Mouse (Mus musculus) stomach, embryonic 15.5 days (tissue): ENCODE results near the gene Cpa5. TPM values are rescaled to one million over a fixed set of nuclear protein-coding genes. Genes with fewer than 3 reads are reported as not detected.

ENCODE experiments used
- ATAC-seq: fragments of 200-750 bp; cut with Nextera tagmentation; 2 replicates; pipeline ENCODE4 v1.8.0; 2017; ENCODE audit warnings: low read depth, moderate number of reproducible peaks, moderate TSS enrichment; ENCODE audit not compliant: insufficient read depth, low FRiP score
- H3K27ac ChIP-seq: fragments of 300-500 bp; sonication (generic); 2 replicates; pipeline ENCODE4 v1.5.1; 2015; ENCODE audit warnings: mild to moderate bottlenecking, inconsistent platforms
- H3K27me3 ChIP-seq: fragments of 300-500 bp; sonication (generic); replicated peaks from 2 replicates; pipeline ENCODE4 v1.6.1; 2015; ENCODE audit warnings: inconsistent platforms
- H3K36me3 ChIP-seq: fragments of 300-500 bp; sonication (generic); 2 replicates; pipeline ENCODE4 v1.6.1; 2015; ENCODE audit warnings: inconsistent platforms
- H3K4me1 ChIP-seq: fragments of 300-500 bp; sonication (generic); 2 replicates; pipeline ENCODE4 v1.6.1; 2015; ENCODE audit warnings: inconsistent platforms
- H3K4me2 ChIP-seq: fragments of 300-500 bp; sonication (generic); 2 replicates; pipeline ENCODE4 v1.6.1; 2015; ENCODE audit warnings: mild to moderate bottlenecking, inconsistent platforms
- H3K4me3 ChIP-seq: fragments of 300-500 bp; sonication (generic); replicated peaks from 2 replicates; pipeline ENCODE4 v1.5.1; 2015; ENCODE audit warnings: inconsistent platforms
- H3K9ac ChIP-seq: fragments of 300-500 bp; sonication (generic); 2 replicates; pipeline ENCODE4 v1.6.1; 2015; ENCODE audit warnings: inconsistent platforms
- H3K9me3 ChIP-seq: fragments of 300-500 bp; sonication (generic); 2 replicates; pipeline ENCODE4 v1.6.1; 2016; ENCODE audit warnings: inconsistent platforms
- WGBS: fragments of 180-500 bp; shearing (Covaris S2); methylation state at CpG from one replicate; pipeline ENCODE4 v1.1.7; 2015; 5-methylcytosine and 5-hydroxymethylcytosine counted together
- polyA plus RNA-seq: library from polyadenylated mRNA; unstranded; fragments of >200 nt; fragmentation: Nextera tagmentation; extraction: Ambion mirVana; gene quantifications from 2 replicates; pipeline ENCODE4 v1.2.1, GENCODE M21; 2015

The Cpa5 gene
- polyA plus RNA-seq, 1 experiment from 2014 or later: 0.14 TPM

DNA sequence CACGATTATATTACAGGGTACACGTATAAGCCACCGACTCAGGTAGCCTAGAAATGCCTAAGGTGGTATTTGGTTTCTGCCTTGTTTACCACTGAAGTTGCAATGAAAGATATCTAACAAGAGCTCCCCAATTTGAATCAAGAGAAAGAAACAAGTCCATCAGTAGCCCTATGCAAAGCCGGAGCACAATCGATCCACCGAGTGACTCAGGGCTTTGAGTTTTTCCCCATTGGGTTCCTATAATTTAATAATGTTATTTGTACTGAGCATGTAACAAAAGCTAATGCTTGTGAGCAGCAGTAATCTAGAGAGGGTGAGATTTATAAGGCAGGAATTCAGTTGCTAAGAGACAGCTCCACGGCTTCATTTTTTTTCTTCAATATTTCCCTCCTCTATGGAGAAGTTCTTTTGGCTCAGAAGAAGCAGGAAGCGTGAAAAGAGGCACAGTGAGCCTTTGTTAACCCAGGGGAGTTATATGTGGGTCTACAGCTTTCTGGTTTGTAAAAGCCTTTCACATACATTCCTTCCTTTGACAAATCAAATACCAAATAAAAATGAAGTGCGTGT is 64.0 kb downstream of the Cpa5 start:
- no peaks in the 10 kb centered on the region for H3K27me3 ChIP-seq
- WGBS: 37% methylated on average over 9 of the region's 9 CpGs
- no peaks in the 10 kb centered on the region for H3K9me3 ChIP-seq
- no peak overlapping the region for H3K4me3 ChIP-seq
- peaks cover 16% of the 10 kb centered on the region for H3K4me1 ChIP-seq
- peak; percentile 59; the same call in 1 of the 2 replicates for ATAC-seq
- H3K4me2 ChIP-seq: peak overlapping the region; percentile 41; the same call in 1 of the 2 replicates
- no peak overlapping the region for H3K9ac ChIP-seq
- peak overlapping the region; percentile 94 for H3K27ac ChIP-seq
- H3K36me3 ChIP-seq: no peaks in the 10 kb centered on the region

DNA sequence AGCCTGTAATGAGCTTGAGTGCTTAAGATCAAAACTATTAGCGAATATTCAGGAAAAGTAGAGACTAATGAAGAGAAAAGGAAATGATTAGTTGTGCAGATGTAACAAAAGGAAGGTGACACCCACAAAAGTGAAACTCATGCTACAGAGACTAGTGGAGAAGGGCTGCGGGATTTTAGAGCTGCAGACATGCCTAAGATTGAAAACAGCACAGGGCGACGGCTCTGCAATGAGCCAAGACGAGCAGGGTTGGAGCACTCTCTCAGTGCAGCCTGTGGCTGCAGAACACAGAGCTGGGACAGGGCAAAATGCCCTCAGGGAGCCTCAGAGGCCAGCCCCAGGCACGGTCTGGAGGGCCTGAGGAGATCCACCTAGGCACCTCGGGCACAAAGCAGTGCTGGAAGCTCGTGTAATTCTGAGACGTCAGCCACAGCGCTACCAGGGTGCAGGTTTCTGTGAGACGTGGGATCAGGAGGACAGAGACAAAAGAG is 64.5 kb downstream of the Cpa5 start:
- peak overlapping the region; percentile 94 for H3K27ac ChIP-seq
- 30% methylated on average over 11 of the region's 11 CpGs for WGBS
- no peaks in the 10 kb centered on the region for H3K9me3 ChIP-seq
- no peak overlapping the region for H3K9ac ChIP-seq
- no peaks in the 10 kb centered on the region for H3K27me3 ChIP-seq
- H3K36me3 ChIP-seq: no peaks in the 10 kb centered on the region
- peaks cover 16% of the 10 kb centered on the region for H3K4me1 ChIP-seq
- peak; percentile 42; the same call in 1 of the 2 replicates for ATAC-seq
- no peak overlapping the region for H3K4me3 ChIP-seq
- peak overlapping the region; percentile 41; the same call in 1 of the 2 replicates for H3K4me2 ChIP-seq

DNA sequence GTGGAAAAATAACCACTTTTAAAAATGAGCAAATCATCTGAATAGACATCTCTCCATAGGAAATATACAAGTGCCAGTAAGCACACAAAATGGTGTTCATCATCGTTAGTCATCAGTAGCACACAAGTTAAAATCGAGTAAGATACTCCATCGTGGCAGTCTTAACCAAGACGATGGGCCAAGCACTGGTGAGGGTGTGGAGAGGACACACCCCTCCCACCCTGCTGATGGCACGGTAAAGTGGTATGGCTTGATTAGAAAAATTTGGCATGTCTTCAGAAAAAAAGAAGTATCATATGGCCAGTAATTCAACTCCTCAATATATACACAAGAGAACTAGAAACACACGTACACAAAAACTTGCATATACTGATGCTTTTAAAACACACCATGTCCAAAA is 65.7 kb downstream of the Cpa5 start:
- 71% methylated on average over 6 of the region's 6 CpGs for WGBS
- Histone ChIP-seq H3K4me1 (peaks cover 22% of the 10 kb centered on the region), H3K9ac (no peak overlapping the region), H3K4me3 (no peak overlapping the region), H3K36me3 (no peaks in the 10 kb centered on the region), H3K27me3 (no peaks in the 10 kb centered on the region), H3K27ac (no peak overlapping the region), H3K9me3 (no peaks in the 10 kb centered on the region), H3K4me2 (no peak overlapping the region)
- no peak for ATAC-seq

DNA sequence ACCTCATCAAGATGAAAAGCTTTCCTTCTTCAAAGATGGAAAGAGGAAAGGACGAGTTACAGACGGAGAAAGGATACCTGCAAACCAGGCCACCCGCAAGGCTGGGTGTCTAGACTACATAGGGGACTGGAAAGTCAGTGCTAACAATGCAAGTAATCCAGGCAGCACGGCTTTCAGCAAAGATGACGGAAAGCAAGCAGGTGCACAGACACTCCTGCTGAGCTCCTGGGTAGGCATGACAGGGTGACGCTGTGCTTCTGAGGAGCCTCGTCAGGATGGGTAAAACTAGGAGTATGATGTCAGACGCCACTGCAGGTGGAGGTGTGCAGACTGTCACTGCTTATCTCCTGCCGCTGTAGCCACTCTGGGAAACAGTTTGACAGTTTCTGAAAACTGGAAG is 66.8 kb downstream of the Cpa5 start:
- Histone ChIP-seq H3K9me3 (no peaks in the 10 kb centered on the region), H3K4me1 (peaks cover 27% of the 10 kb centered on the region), H3K27ac (no peak overlapping the region), H3K9ac (no peak overlapping the region), H3K36me3 (no peaks in the 10 kb centered on the region), H3K27me3 (no peaks in the 10 kb centered on the region), H3K4me3 (no peak overlapping the region), H3K4me2 (no peak overlapping the region)
- WGBS: 80% methylated on average over 9 of the region's 9 CpGs
- ATAC-seq: no peak

DNA sequence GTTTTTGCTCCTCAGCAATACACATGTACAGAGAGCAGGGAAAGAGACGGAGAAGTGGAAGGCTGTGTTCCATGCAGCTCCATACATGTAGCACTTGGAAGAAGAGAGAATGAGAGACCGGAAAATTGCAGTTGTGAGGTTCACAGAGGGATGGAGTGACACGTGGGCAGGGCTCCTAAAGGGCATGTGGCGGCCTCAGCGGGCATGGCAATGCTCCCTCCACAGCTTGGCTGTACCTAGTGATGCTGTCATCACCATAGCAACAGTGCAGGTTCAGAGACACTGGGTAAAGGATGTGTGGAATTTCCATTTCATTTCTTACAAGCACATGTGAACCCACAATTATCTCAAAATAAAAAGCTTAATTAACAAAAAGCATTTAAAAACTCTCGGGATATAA is 67.7 kb downstream of the Cpa5 start:
- Histone ChIP-seq H3K4me2 (no peak overlapping the region), H3K27ac (no peak overlapping the region), H3K4me3 (no peak overlapping the region), H3K36me3 (no peaks in the 10 kb centered on the region), H3K9ac (no peak overlapping the region), H3K9me3 (no peaks in the 10 kb centered on the region), H3K27me3 (no peaks in the 10 kb centered on the region), H3K4me1 (peaks cover 34% of the 10 kb centered on the region)
- no peak for ATAC-seq
- WGBS: 83% methylated on average over 6 of the region's 6 CpGs

DNA sequence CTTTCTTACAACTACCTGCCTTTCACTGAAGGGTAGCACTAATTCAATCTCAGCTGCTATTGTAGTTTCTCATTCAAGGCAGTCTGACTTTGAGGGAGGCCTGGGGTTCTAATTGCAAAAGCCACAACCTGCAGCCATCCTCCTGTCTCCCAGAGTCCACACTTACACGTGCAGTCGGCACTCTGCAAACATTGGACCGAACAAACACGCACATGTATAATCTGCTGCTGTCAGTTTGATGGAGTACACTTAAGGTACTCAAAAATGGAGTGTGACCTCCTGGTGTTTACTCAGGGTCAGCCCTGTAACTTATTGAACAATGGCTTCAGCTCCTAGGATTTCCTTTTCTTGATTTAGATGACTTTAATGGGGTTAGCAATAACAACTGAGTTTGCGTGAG is 68.8 kb downstream of the Cpa5 start:
- peak; percentile 23; the same call in 1 of the 2 replicates for ATAC-seq
- H3K4me2 ChIP-seq: no peak overlapping the region
- no peaks in the 10 kb centered on the region for H3K9me3 ChIP-seq
- H3K36me3 ChIP-seq: no peaks in the 10 kb centered on the region
- no peaks in the 10 kb centered on the region for H3K27me3 ChIP-seq
- WGBS: 32% methylated on average over 5 of the region's 5 CpGs
- no peak overlapping the region for H3K27ac ChIP-seq
- H3K9ac ChIP-seq: no peak overlapping the region
- H3K4me3 ChIP-seq: no peak overlapping the region
- peaks cover 28% of the 10 kb centered on the region for H3K4me1 ChIP-seq

DNA sequence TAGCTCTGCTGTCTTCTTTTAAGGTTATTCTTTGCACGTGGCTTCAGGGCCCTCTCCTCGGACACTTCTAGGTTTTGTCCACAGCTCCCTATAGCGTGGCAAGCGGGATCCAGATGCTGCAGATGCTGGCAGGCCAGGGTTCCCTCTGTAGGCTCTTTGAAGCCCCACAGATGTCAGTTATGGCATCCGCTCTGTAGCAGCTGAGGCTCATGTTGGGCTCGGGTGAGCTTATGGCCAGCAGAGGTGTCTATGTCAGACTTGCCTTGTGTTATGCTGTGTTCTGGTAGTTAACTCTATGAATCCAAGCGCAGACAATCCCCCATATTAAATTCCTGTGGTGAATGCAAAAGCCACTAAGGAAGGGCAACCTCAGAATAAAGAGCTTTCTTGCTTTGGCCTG is 69.6 kb downstream of the Cpa5 start:
- no peak for ATAC-seq
- no peak overlapping the region for H3K4me3 ChIP-seq
- no peak overlapping the region for H3K4me2 ChIP-seq
- 63% methylated on average over 7 of the region's 7 CpGs for WGBS
- H3K27me3 ChIP-seq: no peaks in the 10 kb centered on the region
- H3K9ac ChIP-seq: no peak overlapping the region
- peaks cover 24% of the 10 kb centered on the region for H3K4me1 ChIP-seq
- no peaks in the 10 kb centered on the region for H3K36me3 ChIP-seq
- H3K9me3 ChIP-seq: no peaks in the 10 kb centered on the region
- no peak overlapping the region for H3K27ac ChIP-seq

Other genes starting within 250 kb of the Cpa5 start
- 40.2 and 43.5 TPM in 2 replicates for gene Zc3hc1, start 220.0 kb upstream of the Cpa5 start, polyA plus RNA-seq
- 16.8 and 20.8 TPM in 2 replicates for gene Klhdc10, start 209.1 kb upstream of the Cpa5 start, polyA plus RNA-seq
- 28.5 and 33.7 TPM in 2 replicates for gene Tmem209, start 101.2 kb upstream of the Cpa5 start, polyA plus RNA-seq
- gene Ssmem1, start 101.2 kb upstream of the Cpa5 start, polyA plus RNA-seq: 0.09 TPM in 1 of 2 replicates, not detected in the other
- 765 and 1,219 TPM in 2 replicates for gene Cpa2, start 69.4 kb upstream of the Cpa5 start, polyA plus RNA-seq
- gene Cpa4, start 42.6 kb upstream of the Cpa5 start, polyA plus RNA-seq: 0.83 TPM in 2 replicates
- 732 and 1,077 TPM in 2 replicates for gene Cpa1, start 28.2 kb downstream of the Cpa5 start, polyA plus RNA-seq
- gene Cep41, start 82.7 kb downstream of the Cpa5 start, polyA plus RNA-seq: 10.0 and 11.5 TPM in 2 replicates
- 780 and 950 TPM in 2 replicates for gene Mest, start 112.5 kb downstream of the Cpa5 start, polyA plus RNA-seq